In the genomic region with DNA sequence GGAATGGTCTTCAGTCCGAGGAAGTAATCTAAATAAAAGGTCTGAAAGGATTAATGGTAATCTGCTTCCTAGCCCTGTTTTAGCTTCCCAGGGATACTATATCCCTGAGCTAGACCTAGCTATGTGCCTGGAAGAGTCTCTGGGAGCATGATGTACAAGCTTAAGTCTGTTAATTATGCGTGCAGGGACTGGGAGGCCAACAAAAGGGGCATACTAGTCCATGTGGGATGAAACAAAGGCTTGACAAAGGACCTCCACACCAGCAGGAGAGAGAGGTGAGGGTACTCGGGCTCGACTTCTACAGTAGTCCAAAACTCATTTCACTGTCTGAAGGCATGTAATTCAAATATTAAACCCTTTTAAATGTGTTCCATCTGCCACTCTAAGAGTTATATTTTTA, we compare ENCODE assay signal across 22 mouse cellular contexts.
A peak's percentile ranks its signal among the peaks of the same experiment; 100 is the strongest.
DNase-seq lines count a peak whose midpoint lies in the region; ATAC-seq and TF ChIP-seq lines count a peak whose summit lies in the region.
"Had no signal": no experiment of that assay in that cellular context is flagged by ENCODE, and none has a peak within 500 bp of the region (broad histone marks: within the 10 kb centered on the region; RNA-seq: fewer than 3 reads in every experiment).

No protein-coding gene starts in this region.

- no peaks in the 10 kb centered on the region for H3K27me3 ChIP-seq in hindbrain, embryonic 10.5 days (ENCODE audit: insufficient read depth, poor library complexity, severe bottlenecking)
- no peaks in the 10 kb centered on the region for H3K27me3 ChIP-seq in hindbrain, embryonic 13.5 days
- no peaks in the 10 kb centered on the region for H3K27me3 ChIP-seq in midbrain, embryonic 11.5 days (ENCODE audit: control insufficient read depth, insufficient read depth, low read length)
- no peaks in the 10 kb centered on the region for H3K27me3 ChIP-seq in midbrain, postnatal 0 days (ENCODE audit: insufficient read depth, low read length)
- no peaks in the 10 kb centered on the region for H3K27me3 ChIP-seq in embryonic facial prominence, embryonic 14.5 days (replicated peaks; ENCODE audit: control insufficient read depth, insufficient read depth, low read length)
- H3K27me3 ChIP-seq: embryonic facial prominence, embryonic 15.5 days; heart, embryonic 15.5 days; neural tube, embryonic 13.5 days; stomach, embryonic 15.5 days had no signal

- no peak for ATAC-seq in hindbrain, embryonic 13.5 days (ENCODE audit: low FRiP score)
- peak; percentile 83 for ATAC-seq in midbrain, embryonic 11.5 days (ENCODE audit: low FRiP score)
- no peak for ATAC-seq in midbrain, postnatal 0 days (ENCODE audit: low FRiP score)
- ATAC-seq in embryonic facial prominence, embryonic 14.5 days (ENCODE audit: low read depth) = no peak

- no peak overlapping the region for H3K4me2 ChIP-seq in hindbrain, embryonic 13.5 days
- H3K4me2 ChIP-seq in midbrain, embryonic 11.5 days = no peak overlapping the region
- no peak overlapping the region for H3K4me2 ChIP-seq in midbrain, postnatal 0 days (ENCODE audit: low read depth, low read length, poor library complexity, severe bottlenecking)
- H3K4me2 ChIP-seq in embryonic facial prominence, embryonic 14.5 days (ENCODE audit: low read depth, low read length) = no peak overlapping the region
- H3K4me2 ChIP-seq: embryonic facial prominence, embryonic 15.5 days; heart, embryonic 15.5 days; neural tube, embryonic 13.5 days; stomach, embryonic 15.5 days had no signal

- DNase-seq in hindbrain, embryonic 10.5 days (ENCODE audit: low spot score) = peak; percentile 7
- peak; percentile 85 for DNase-seq in midbrain, embryonic 11.5 days (ENCODE audit: low spot score, missing footprints)
- DNase-seq in midbrain, postnatal 0 days (ENCODE audit: low spot score) = no peak
- peak; percentile 6 for DNase-seq in embryonic facial prominence, embryonic 14.5 days (ENCODE audit: low spot score)
- DNase-seq in spleen, adult 12 weeks (ENCODE audit: low spot score) = no peak
- DNase-seq in frontal cortex, postnatal 14 days (ENCODE audit: low spot score in 2 of 2) = no peak
- DNase-seq: cerebellum, adult 2 months; cerebellum, postnatal 36 days; gastrocnemius, postnatal 25 days; heart, adult 2 months; heart, postnatal 4 days; kidney, adult 2 months; kidney, postnatal 10 days; right cerebral cortex, postnatal 14 days; thymus, adult 18-20 months; thymus, postnatal 4 days had no signal

- no peak overlapping the region for H3K9ac ChIP-seq in hindbrain, embryonic 13.5 days
- no peak overlapping the region for H3K9ac ChIP-seq in midbrain, embryonic 11.5 days (ENCODE audit: low read length)
- H3K9ac ChIP-seq in midbrain, postnatal 0 days (replicated peaks; ENCODE audit: low read length, poor library complexity, severe bottlenecking) = no peak overlapping the region
- H3K9ac ChIP-seq in embryonic facial prominence, embryonic 14.5 days (ENCODE audit: low read depth, low read length) = no peak overlapping the region
- H3K9ac ChIP-seq: embryonic facial prominence, embryonic 15.5 days; heart, embryonic 15.5 days; liver, embryonic 14.5 days; neural tube, embryonic 13.5 days; stomach, embryonic 15.5 days had no signal

- 42% methylated on average over 4 of the region's 4 CpGs for WGBS in hindbrain, embryonic 10.5 days
- 36% methylated on average over 4 of the region's 4 CpGs for WGBS in hindbrain, embryonic 13.5 days
- 25% methylated on average over 4 of the region's 4 CpGs for WGBS in midbrain, embryonic 11.5 days
- 12% methylated on average over 4 of the region's 4 CpGs for WGBS in midbrain, postnatal 0 days
- WGBS in embryonic facial prominence, embryonic 14.5 days = 37% methylated on average over 4 of the region's 4 CpGs

- no peaks in the 10 kb centered on the region for H3K9me3 ChIP-seq in hindbrain, embryonic 10.5 days
- H3K9me3 ChIP-seq in hindbrain, embryonic 13.5 days = no peaks in the 10 kb centered on the region
- H3K9me3 ChIP-seq in midbrain, embryonic 11.5 days (ENCODE audit: control insufficient read depth, low read length) = no peaks in the 10 kb centered on the region
- H3K9me3 ChIP-seq in midbrain, postnatal 0 days (ENCODE audit: low read length) = no peaks in the 10 kb centered on the region
- H3K9me3 ChIP-seq in embryonic facial prominence, embryonic 14.5 days (ENCODE audit: control insufficient read depth, low read length) = no peaks in the 10 kb centered on the region
- H3K9me3 ChIP-seq: embryonic facial prominence, embryonic 15.5 days; heart, embryonic 15.5 days; neural tube, embryonic 13.5 days; stomach, embryonic 15.5 days had no signal

- H3K27ac ChIP-seq in hindbrain, embryonic 10.5 days = no peak overlapping the region
- no peak overlapping the region for H3K27ac ChIP-seq in hindbrain, embryonic 13.5 days
- no peak overlapping the region for H3K27ac ChIP-seq in midbrain, embryonic 11.5 days (ENCODE audit: low read depth, low read length)
- no peak overlapping the region for H3K27ac ChIP-seq in midbrain, postnatal 0 days (ENCODE audit: low read depth, low read length)
- H3K27ac ChIP-seq in embryonic facial prominence, embryonic 14.5 days (replicated peaks; ENCODE audit: low read depth, low read length) = no peak overlapping the region
- H3K27ac ChIP-seq: embryonic facial prominence, embryonic 15.5 days; heart, adult 2 months; heart, embryonic 15.5 days; liver, embryonic 14.5 days; neural tube, embryonic 13.5 days; stomach, embryonic 15.5 days had no signal

- TF ChIP-seq CTCF in midbrain, postnatal 0 days (IDR thresholded peaks at IDR 0.05) = no peak

- no peaks in the 10 kb centered on the region for H3K4me1 ChIP-seq in hindbrain, embryonic 10.5 days (replicated peaks)
- H3K4me1 ChIP-seq in hindbrain, embryonic 13.5 days (replicated peaks) = no peaks in the 10 kb centered on the region
- 0 out of 2 replicates have a peak, but pooled peaks cover 2% of the 10 kb centered on the region for H3K4me1 ChIP-seq in midbrain, embryonic 11.5 days (ENCODE audit: control insufficient read depth, insufficient read depth, low read length)
- no peaks in the 10 kb centered on the region for H3K4me1 ChIP-seq in midbrain, postnatal 0 days (ENCODE audit: insufficient read depth, low read length)
- peaks cover 3% of the 10 kb centered on the region; the same call in 1 of the 2 replicates for H3K4me1 ChIP-seq in embryonic facial prominence, embryonic 14.5 days (ENCODE audit: control insufficient read depth, insufficient read depth, low read length)
- H3K4me1 ChIP-seq: embryonic facial prominence, embryonic 15.5 days; heart, embryonic 15.5 days; neural tube, embryonic 13.5 days; stomach, embryonic 15.5 days had no signal

- no peaks in the 10 kb centered on the region for H3K36me3 ChIP-seq in hindbrain, embryonic 10.5 days
- H3K36me3 ChIP-seq in hindbrain, embryonic 13.5 days = no peaks in the 10 kb centered on the region
- no peaks in the 10 kb centered on the region for H3K36me3 ChIP-seq in midbrain, embryonic 11.5 days (ENCODE audit: control insufficient read depth, insufficient read depth, low read length)
- no peaks in the 10 kb centered on the region for H3K36me3 ChIP-seq in midbrain, postnatal 0 days (ENCODE audit: insufficient read depth, low read length)
- H3K36me3 ChIP-seq in embryonic facial prominence, embryonic 14.5 days (ENCODE audit: control insufficient read depth, insufficient read depth, low read length) = no peaks in the 10 kb centered on the region
- H3K36me3 ChIP-seq: embryonic facial prominence, embryonic 15.5 days; heart, embryonic 15.5 days; neural tube, embryonic 13.5 days; stomach, embryonic 15.5 days had no signal

- H3K4me3 ChIP-seq in hindbrain, embryonic 10.5 days = no peak overlapping the region
- H3K4me3 ChIP-seq in hindbrain, embryonic 13.5 days = no peak overlapping the region
- no peak overlapping the region for H3K4me3 ChIP-seq in midbrain, embryonic 11.5 days (ENCODE audit: low read depth, low read length)
- H3K4me3 ChIP-seq in midbrain, postnatal 0 days (ENCODE audit: low read depth, low read length) = no peak overlapping the region
- no peak overlapping the region for H3K4me3 ChIP-seq in embryonic facial prominence, embryonic 14.5 days (ENCODE audit: low read depth, low read length)
- H3K4me3 ChIP-seq: embryonic facial prominence, embryonic 15.5 days; heart, adult 2 months; heart, embryonic 15.5 days; neural tube, embryonic 13.5 days; stomach, embryonic 15.5 days had no signal

Comparison
In these comparisons a context has a peak if more than half of its experiments do, and no peak if none do; other contexts are left out.
1. DNase-seq: peak in hindbrain, embryonic 10.5 days (single experiment), midbrain, embryonic 11.5 days (single experiment) and embryonic facial prominence, embryonic 14.5 days (single experiment); none in midbrain, postnatal 0 days (single experiment), spleen, adult 12 weeks (single experiment) and frontal cortex, postnatal 14 days (0 of 2).